Mouse (Mus musculus) limb, embryonic 12.5 days (tissue): ENCODE data around the gene Nfkbie. TPM values are rescaled to one million over a fixed set of nuclear protein-coding genes. Genes with fewer than 3 reads are reported as not detected.

Source experiments
- ATAC-seq: fragments of 200-750 bp; cut with Nextera tagmentation; 2 replicates; pipeline ENCODE4 v1.8.0; 2017; ENCODE audit warnings: low read depth, moderate TSS enrichment; ENCODE audit not compliant: insufficient number of reproducible peaks, insufficient read depth, low FRiP score, low TSS enrichment
- H3K27ac ChIP-seq: fragments of 300-500 bp; sonication (generic); 2 replicates; pipeline ENCODE4 v1.5.1; 2016; ENCODE audit warnings: mild to moderate bottlenecking, moderate library complexity
- H3K27me3 ChIP-seq: fragments of 300-500 bp; sonication (generic); 2 replicates; pipeline ENCODE4 v1.6.1; 2016; ENCODE audit warnings: mild to moderate bottlenecking, moderate library complexity
- H3K36me3 ChIP-seq: fragments of 300-500 bp; sonication (generic); 2 replicates; pipeline ENCODE4 v1.6.1; 2016; ENCODE audit warnings: mild to moderate bottlenecking, moderate library complexity
- H3K4me1 ChIP-seq: fragments of 300-500 bp; sonication (generic); replicated peaks from 2 replicates; pipeline ENCODE4 v1.6.1; 2016
- H3K4me2 ChIP-seq: fragments of 300-500 bp; sonication (generic); 2 replicates; pipeline ENCODE4 v1.6.1; 2016; ENCODE audit warnings: mild to moderate bottlenecking, moderate library complexity
- H3K4me3 ChIP-seq: fragments of 300-500 bp; sonication (generic); replicated peaks from 2 replicates; pipeline ENCODE4 v1.5.1; 2016; ENCODE audit warnings: mild to moderate bottlenecking
- H3K9ac ChIP-seq: fragments of 300-500 bp; sonication (generic); replicated peaks from 2 replicates; pipeline ENCODE4 v1.6.1; 2016; ENCODE audit warnings: mild to moderate bottlenecking, moderate library complexity
- H3K9me3 ChIP-seq: fragments of 300-500 bp; sonication (generic); 2 replicates; pipeline ENCODE4 v1.6.1; 2016; ENCODE audit warnings: mild to moderate bottlenecking, moderate library complexity
- WGBS: fragments of 180-500 bp; shearing (Covaris S2); methylation state at CpG from one replicate; pipeline ENCODE4 v1.1.7; 2016; 5-methylcytosine and 5-hydroxymethylcytosine counted together
- polyA plus RNA-seq: library from polyadenylated mRNA; unstranded; fragments of >200 nt; fragmentation: Nextera tagmentation; extraction: Ambion mirVana; gene quantifications from 2 replicates; pipeline ENCODE4 v1.2.1, GENCODE M21; 2016

Nfkbie gene
- polyA plus RNA-seq, 1 experiment from 2014 or later = 6.6 TPM

DNA sequence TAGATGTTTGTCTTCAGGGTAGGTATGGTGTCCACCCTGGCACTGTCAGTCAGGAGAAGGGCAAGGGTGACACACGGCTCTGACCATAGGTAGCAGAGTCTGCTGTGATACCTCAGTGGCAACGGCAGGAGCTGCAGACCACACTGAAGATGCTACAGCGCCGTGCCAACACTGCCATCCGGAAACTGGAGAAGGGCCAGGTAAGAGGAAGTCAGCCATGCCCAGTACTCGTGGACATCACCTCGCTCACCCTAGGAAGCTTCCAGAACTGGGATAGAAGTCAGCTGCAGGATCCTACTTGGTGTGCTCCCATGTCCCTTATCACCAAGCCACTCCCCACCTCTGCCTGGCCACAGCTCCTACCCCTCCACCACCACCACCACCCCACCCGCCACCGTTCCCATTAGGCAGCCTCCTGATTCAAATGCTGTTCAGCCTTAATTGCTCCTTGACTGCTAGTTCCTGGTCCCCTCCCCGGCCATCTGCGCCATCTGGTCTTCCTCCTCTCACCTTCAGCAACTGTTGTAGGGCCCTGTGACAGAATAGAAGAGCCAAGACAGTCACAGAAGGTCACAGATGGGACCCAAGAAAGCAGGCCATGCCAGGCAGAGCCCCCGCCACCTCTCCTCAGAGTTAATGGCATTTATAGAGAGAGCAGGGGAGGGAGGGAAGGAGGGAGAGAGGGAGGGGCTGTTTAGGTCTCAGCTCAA lies 36.6 kb upstream of the Nfkbie start:
- 73% methylated on average over 12 of the region's 12 CpGs for WGBS
- no peak overlapping the region for H3K9ac ChIP-seq
- H3K27ac ChIP-seq = no peak overlapping the region
- H3K36me3 ChIP-seq = peaks cover 58% of the 10 kb centered on the region
- no peak for ATAC-seq
- peaks cover 11% of the 10 kb centered on the region for H3K4me1 ChIP-seq
- H3K4me2 ChIP-seq = no peak overlapping the region
- H3K27me3 ChIP-seq = peaks cover 6% of the 10 kb centered on the region
- no peak overlapping the region for H3K4me3 ChIP-seq
- H3K9me3 ChIP-seq = no peaks in the 10 kb centered on the region

DNA sequence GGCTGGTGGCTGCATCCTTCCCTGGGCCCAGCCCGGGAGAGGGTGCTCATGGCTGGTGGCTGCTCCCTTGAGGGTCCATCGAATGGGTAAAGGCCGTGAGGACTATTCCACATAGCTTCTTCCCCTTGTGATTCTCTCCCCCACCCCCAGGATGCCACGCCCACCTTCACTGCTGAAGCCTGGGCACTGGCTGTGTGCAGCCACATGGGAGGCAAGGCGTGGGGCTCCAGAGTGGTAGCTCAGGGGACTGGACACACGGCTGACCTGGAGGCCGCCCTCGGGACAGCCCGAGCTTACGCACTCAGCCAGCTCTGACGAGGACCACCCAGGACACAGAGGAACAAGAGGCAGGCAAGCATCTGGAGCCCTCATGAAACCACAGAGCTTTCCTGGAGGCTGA lies 35.4 kb upstream of the Nfkbie start:
- H3K27ac ChIP-seq = no peak overlapping the region
- H3K4me2 ChIP-seq = no peak overlapping the region
- 71% methylated on average over 11 of the region's 11 CpGs for WGBS
- ATAC-seq = no peak
- no peaks in the 10 kb centered on the region for H3K9me3 ChIP-seq
- H3K4me3 ChIP-seq = no peak overlapping the region
- no peak overlapping the region for H3K9ac ChIP-seq
- peaks cover 18% of the 10 kb centered on the region for H3K27me3 ChIP-seq
- peaks cover 11% of the 10 kb centered on the region for H3K4me1 ChIP-seq
- peaks cover 52% of the 10 kb centered on the region for H3K36me3 ChIP-seq

DNA sequence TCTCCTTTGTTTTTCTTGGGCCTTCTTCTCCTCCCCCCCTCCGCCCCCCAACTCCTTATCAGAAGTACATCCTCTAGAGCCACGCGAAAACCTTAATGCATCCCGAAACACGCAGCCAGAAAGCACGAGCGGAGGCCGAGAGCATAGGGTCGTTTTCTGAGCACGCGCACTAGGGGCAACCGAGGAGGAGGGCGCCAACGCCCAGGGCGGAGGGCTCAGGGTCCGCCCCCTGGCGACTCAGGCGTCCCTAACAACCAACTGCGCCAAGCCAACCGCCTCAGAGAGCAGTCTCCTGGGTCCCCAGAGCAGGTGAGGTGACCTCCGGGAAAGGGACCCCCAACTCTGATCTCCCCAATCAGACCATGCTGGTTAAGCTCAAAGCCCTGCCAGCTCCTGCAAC lies 32.2 kb upstream of the Nfkbie start, which contains the start of gene Tcte1:
Gene Tcte1 (plus strand): TSS at position 172 of the 400 bp plus-strand sequence.
- Histone ChIP-seq H3K4me1 (peaks cover 11% of the 10 kb centered on the region), H3K4me3 (peak within 1 kb of the TSS; percentile 40), H3K9me3 (no peaks in the 10 kb centered on the region), H3K27me3 (peaks cover 37% of the 10 kb centered on the region), H3K4me2 (peak within 1 kb of the TSS; percentile 78), H3K27ac (no peak within 1 kb of the TSS), H3K9ac (peak within 1 kb of the TSS; percentile 60), H3K36me3 (peaks cover 27% of the 10 kb centered on the region)
- ATAC-seq = peak; percentile 44; the same call in 1 of the 2 replicates
- under 1% methylated on average over 21 of the region's 21 CpGs for WGBS

DNA sequence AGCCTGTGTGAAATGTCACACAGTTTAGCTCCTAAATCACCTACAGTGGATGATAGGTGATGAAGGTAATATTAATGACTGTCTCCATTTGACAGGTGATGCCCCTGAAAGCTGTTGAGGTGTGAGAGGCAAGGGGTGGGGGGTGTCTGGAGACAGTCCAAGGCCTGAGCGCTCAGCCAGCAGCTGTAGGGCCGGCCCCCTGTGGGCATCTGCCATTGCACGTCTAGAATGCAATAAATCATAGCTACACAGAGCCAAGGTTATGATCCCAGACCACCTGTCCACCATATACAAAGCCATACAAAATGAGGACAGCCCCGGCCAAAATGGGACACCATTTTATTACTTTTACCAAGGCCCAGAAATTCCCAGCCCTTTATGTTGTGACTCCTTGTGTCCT lies 30.5 kb upstream of the Nfkbie start:
- H3K4me2 ChIP-seq = no peak overlapping the region
- H3K36me3 ChIP-seq = peaks cover 10% of the 10 kb centered on the region
- ATAC-seq = no peak
- peaks cover 11% of the 10 kb centered on the region for H3K4me1 ChIP-seq
- no peak overlapping the region for H3K9ac ChIP-seq
- H3K27me3 ChIP-seq = peaks cover 46% of the 10 kb centered on the region
- no peak overlapping the region for H3K4me3 ChIP-seq
- H3K9me3 ChIP-seq = no peaks in the 10 kb centered on the region
- WGBS = 33% methylated on average over 4 of the region's 4 CpGs
- H3K27ac ChIP-seq = no peak overlapping the region

DNA sequence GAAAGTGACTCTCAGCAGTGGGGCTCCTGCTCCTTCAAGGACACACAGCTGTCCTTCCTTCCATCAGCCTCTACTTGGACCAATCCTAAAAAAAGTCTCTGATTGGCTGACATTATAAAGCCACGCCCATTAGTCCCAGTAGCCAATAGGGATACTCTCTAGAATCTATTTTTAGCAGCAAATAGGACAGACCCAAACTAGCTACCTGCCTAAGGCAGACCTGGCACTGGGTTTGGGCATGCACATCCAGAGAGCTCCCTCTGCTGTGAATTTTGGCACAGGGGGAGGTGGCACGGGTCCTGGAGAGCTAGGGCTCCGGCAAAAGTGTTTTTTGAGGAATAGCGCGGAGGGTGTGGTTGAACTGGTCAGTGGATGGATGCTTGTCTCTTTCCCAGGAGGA lies 28.9 kb upstream of the Nfkbie start:
- Histone ChIP-seq H3K27ac (no peak overlapping the region), H3K36me3 (no peaks in the 10 kb centered on the region), H3K9ac (no peak overlapping the region), H3K27me3 (peaks cover 59% of the 10 kb centered on the region), H3K9me3 (no peaks in the 10 kb centered on the region), H3K4me1 (peaks cover 11% of the 10 kb centered on the region), H3K4me3 (no peak overlapping the region), H3K4me2 (no peak overlapping the region)
- ATAC-seq = no peak
- WGBS = 18% methylated on average over 5 of the region's 5 CpGs

DNA sequence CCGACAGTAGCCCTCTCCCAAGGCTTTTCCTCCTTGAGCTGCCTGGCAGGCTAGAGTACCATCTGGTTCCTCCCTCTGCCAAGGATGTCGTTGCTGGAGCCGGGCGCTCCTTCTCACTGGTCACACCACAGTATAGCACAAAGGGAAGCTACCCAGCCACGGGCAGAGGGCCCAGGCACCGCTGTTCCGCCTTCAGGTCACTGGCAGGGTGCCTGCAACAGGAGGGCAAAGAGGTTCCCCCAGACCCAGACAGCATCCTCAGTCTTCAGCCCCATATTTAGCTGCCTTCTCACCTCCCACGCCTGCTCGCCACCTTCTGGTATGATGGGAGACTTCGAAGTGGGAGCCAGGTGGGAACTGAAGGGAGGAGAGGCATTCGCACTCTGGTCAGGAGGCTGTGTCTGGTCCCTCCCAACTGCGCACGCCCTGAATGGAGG lies 25.1 kb upstream of the Nfkbie start:
- H3K36me3 ChIP-seq = no peaks in the 10 kb centered on the region
- peaks cover 76% of the 10 kb centered on the region for H3K27me3 ChIP-seq
- H3K4me3 ChIP-seq = no peak overlapping the region
- H3K4me1 ChIP-seq = no peaks in the 10 kb centered on the region
- no peak overlapping the region for H3K27ac ChIP-seq
- WGBS = 48% methylated on average over 13 of the region's 13 CpGs
- H3K9me3 ChIP-seq = no peaks in the 10 kb centered on the region
- H3K4me2 ChIP-seq = no peak overlapping the region
- H3K9ac ChIP-seq = no peak overlapping the region
- ATAC-seq = no peak

DNA sequence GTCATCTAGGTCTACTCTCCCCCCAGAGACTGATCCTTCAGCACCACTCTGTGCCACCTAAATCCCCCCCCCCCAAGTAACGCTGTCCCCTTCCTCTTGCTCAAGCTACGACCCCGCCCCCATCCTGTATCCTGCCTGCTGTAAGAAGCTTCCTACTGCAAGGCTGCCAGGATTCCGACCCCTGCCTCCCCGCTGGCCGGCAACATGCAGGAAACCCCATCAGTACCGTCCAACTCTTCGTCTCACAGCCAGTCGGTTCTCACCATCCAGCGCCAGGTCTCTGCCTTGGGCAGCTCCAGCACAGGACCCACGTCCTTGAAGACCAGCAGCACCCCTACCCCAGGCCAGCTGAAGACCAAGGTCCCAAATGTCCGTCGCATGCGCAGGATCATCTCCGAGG lies 22.6 kb upstream of the Nfkbie start:
- no peak overlapping the region for H3K27ac ChIP-seq
- H3K9me3 ChIP-seq = no peaks in the 10 kb centered on the region
- H3K4me2 ChIP-seq = no peak overlapping the region
- no peak for ATAC-seq
- H3K36me3 ChIP-seq = no peaks in the 10 kb centered on the region
- H3K27me3 ChIP-seq = peaks cover 84% of the 10 kb centered on the region
- no peak overlapping the region for H3K4me3 ChIP-seq
- no peak overlapping the region for H3K9ac ChIP-seq
- H3K4me1 ChIP-seq = no peaks in the 10 kb centered on the region
- WGBS = 54% methylated on average over 15 of the region's 15 CpGs

DNA sequence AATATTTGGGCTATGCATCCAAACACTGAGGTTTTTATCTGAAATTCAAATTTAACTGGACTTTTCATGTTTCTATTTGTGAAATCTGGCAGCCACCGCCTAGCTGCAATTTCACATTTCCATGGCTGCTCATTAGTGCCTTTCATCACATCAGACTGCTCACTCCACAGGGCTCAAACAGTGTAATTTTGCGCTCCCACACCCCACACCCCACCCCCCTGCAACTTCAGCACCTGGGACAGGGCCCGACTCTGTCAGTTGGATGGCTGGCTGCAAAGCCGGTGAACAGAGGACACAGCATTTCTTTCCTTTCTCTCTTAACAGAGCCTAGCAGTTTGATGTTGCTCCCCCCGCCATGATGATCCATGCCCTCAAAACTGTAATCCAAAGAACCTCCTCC lies 19.2 kb upstream of the Nfkbie start:
- H3K27me3 ChIP-seq = peaks cover 92% of the 10 kb centered on the region
- no peak overlapping the region for H3K4me2 ChIP-seq
- no peak overlapping the region for H3K4me3 ChIP-seq
- no peaks in the 10 kb centered on the region for H3K36me3 ChIP-seq
- no peak for ATAC-seq
- no peaks in the 10 kb centered on the region for H3K9me3 ChIP-seq
- H3K27ac ChIP-seq = no peak overlapping the region
- 16% methylated on average over 5 of the region's 5 CpGs for WGBS
- no peak overlapping the region for H3K9ac ChIP-seq
- H3K4me1 ChIP-seq = no peaks in the 10 kb centered on the region

DNA sequence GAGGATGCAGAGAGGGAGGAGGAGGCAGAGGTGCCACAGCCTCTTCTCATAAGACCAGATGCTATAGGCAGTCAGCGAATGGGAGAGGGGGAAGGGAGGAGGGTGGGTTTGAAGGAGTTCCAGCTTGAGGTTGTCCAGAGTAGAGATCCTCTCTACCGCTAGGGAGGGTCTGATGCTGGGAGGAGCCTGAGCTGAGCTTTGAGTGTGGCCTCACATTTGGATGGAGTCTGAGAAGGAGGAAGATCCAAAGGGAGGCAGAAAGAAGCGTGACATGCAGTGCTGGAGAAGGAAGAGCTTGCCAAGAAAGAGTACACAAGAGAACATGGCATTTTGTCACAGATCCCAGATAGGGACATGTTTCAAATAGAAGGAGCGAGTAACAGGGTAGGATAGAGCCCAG lies 17.1 kb upstream of the Nfkbie start:
- Histone ChIP-seq H3K4me2 (no peak overlapping the region), H3K4me3 (no peak overlapping the region), H3K4me1 (no peaks in the 10 kb centered on the region), H3K9ac (no peak overlapping the region), H3K9me3 (no peaks in the 10 kb centered on the region), H3K36me3 (no peaks in the 10 kb centered on the region), H3K27ac (no peak overlapping the region), H3K27me3 (peaks cover 95% of the 10 kb centered on the region)
- ATAC-seq = no peak
- WGBS = 68% methylated on average over 4 of the region's 4 CpGs

DNA sequence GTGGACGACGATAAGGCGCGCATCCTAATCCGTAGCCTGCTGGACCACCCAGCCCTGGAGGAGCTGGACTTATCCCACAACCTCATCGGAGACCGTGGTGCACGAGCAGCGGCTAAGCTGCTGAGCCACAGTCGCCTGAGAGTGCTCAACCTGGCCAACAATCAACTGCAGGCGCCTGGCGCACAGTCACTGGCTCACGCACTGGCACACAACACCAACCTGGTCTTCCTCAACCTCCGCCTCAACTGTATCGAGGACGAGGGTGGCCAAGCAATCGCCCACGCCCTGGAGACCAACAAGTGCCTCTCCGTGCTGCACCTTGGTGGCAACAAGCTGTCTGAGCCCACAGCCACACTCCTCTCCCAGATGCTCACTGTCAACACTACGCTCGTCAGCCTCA lies 15.8 kb upstream of the Nfkbie start:
- WGBS = 75% methylated on average over 21 of the region's 21 CpGs
- H3K27me3 ChIP-seq = peaks cover 97% of the 10 kb centered on the region
- no peak overlapping the region for H3K4me2 ChIP-seq
- peaks cover 4% of the 10 kb centered on the region for H3K36me3 ChIP-seq
- peaks cover 8% of the 10 kb centered on the region for H3K4me1 ChIP-seq
- ATAC-seq = no peak
- H3K27ac ChIP-seq = no peak overlapping the region
- H3K9ac ChIP-seq = no peak overlapping the region
- H3K9me3 ChIP-seq = no peaks in the 10 kb centered on the region
- H3K4me3 ChIP-seq = no peak overlapping the region

DNA sequence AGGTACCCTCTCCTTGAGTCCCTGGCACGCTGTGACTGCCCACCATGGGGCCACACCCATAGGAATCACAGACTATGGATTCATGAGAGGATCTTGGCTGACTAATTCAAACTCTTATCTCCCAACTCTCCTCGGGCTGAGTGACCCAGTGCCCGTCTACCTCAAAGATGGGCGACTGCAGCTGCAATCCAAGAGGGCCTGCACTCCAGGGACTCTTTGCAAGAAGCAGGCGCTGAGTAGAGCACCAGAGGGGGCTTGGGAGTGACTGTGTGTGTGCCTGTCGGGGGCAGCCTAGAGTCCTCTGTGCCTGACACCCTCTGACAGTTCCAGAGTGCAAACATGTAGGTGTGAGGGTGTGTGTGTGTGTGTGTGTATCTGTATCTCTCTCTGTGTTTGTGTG lies 13.4 kb upstream of the Nfkbie start:
- Histone ChIP-seq H3K27ac (no peak overlapping the region), H3K27me3 (peaks cover 98% of the 10 kb centered on the region), H3K4me3 (no peak overlapping the region), H3K36me3 (peaks cover 25% of the 10 kb centered on the region), H3K4me1 (peaks cover 22% of the 10 kb centered on the region), H3K9me3 (no peaks in the 10 kb centered on the region), H3K4me2 (no peak overlapping the region), H3K9ac (no peak overlapping the region)
- 37% methylated on average over 6 of the region's 6 CpGs for WGBS
- ATAC-seq = no peak

DNA sequence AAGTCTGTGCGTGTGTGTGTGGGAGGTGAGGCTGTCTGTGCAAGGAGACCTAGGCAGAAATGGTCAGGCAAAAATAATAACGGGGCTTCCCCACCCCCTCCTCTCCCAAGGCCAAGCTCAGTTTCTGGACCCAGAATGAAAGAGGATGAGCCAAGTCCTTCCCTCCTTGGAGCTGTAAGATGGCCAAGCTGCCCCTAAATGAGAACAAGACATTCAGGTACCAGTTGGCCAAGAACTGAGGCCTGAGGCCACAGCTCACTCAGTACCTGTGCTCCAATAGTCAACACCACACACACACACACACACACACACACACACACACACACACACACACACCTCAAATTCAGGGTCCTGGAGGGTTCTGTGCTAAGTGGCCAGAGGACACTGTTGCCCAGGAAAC lies 12.8 kb upstream of the Nfkbie start:
- WGBS = 78% methylated on average over 2 of the region's 2 CpGs
- Histone ChIP-seq H3K9ac (no peak overlapping the region), H3K9me3 (no peaks in the 10 kb centered on the region), H3K4me1 (peaks cover 22% of the 10 kb centered on the region), H3K4me3 (no peak overlapping the region), H3K27me3 (peaks cover 99% of the 10 kb centered on the region), H3K27ac (no peak overlapping the region), H3K4me2 (no peak overlapping the region), H3K36me3 (peaks cover 25% of the 10 kb centered on the region)
- no peak for ATAC-seq
